Mouse (Mus musculus) thymus, postnatal 14 days (tissue): ENCODE measurements around the gene Pak2.

ENCODE experiments used
- DNase-seq: peaks from one replicate; pipeline ENCODE4 v3.0.0; 2021

Gene Pak2

DNA sequence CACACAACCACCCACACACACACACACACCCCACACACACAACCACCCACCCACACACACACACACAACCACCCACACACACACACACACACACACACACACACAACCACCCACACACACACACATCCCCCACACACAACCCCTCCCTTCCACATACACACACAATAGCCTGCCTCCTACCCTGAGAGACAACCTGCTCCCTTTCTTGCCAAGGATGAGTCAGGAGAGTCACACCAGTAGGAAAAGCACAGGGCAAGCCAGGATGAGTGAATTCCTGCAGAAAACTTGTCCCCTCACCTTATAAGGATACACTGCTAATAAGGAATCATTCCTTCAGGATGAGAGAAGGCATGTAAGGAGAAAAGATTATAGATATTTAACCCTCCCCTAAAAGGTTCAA lies 85.2 kb downstream of the Pak2 start:
- no peak for DNase-seq

DNA sequence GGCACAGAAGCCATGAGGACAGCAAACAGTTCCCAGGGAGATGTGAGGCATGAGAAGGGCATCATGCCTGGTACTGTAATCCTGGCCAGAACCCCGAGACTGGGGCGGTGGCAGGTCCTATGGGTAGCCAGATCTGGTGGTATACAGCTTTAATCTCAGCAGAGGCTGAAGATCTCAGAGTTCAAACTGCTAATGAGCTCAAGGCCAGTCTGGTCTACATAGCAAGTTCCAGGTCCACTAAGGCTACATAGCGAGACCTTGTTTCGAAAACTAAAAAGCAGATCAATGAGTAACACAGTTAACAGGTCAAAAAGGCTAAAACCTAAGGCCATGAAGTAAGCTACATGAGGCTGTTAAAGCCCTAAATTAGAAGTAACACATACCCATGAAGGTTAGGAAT lies 85.9 kb downstream of the Pak2 start:
- DNase-seq = no peak

DNA sequence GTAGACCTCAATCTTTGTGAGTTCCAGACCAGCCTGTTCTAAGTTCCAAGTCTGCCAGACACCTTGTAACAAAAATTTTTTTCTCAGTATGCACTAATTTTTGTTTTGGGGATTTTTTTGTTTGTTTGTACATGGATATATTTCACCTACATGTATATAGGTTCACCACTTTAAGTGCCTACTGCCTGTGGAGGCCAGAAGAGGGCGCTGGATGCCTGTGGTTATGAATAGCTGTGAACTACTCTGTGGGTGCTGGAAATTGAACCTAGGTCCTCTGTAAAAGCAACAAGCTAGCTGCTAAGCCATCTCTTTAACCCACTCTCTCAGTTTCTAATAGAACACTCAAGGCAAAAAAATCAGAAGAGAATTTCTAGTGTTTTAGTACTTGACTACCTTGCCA lies 87.1 kb downstream of the Pak2 start:
- peak; percentile 22 for DNase-seq

GRCm38 (mm10) chr16:31980946-31981345 lies 98.2 kb downstream of the Pak2 start:
- DNase-seq = no peak

- no peak for DNase-seq
Observed at GRCm38 (mm10) chr16:31979501-31979900, 99.6 kb downstream of the Pak2 start.

DNA sequence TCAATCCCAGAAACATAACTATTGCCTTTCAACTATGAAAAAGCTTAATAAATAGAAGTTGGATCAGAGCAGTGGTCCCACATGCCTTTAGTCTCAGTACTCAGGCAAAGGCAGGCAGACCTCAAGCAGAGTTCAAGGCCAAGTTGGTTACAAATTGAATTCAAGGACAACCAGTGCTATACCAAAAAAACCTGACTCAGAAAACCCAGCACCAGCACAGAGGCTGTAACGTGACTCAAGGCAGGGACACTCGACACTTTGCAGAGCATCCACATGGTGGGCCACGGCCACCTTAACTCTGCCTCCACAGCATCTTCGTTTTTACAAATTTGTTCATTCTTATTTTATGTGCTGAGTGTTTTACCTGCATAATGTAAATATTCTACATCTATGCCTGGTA lies 103.9 kb downstream of the Pak2 start:
- no peak for DNase-seq
